Mouse (Mus musculus): ENCODE measurements around the gene Ccdc117.
"Not testable (repeated sequence)": the region's sequence is repeated elsewhere in the genome, so short reads cannot be mapped to it uniquely, and the experiment has no call there.

Gene Ccdc117

GRCm38 (mm10) chr11:5510099-5510391, 31.9 kb downstream of the Ccdc117 start:
- DNase-seq (ENCODE audit: low spot score in 2 of 2) = no peak

- no peak for DNase-seq (ENCODE audit: low spot score in 2 of 2)
Observed at GRCm38 (mm10) chr11:5509215-5510098, 32.5 kb downstream of the Ccdc117 start.

GRCm38 (mm10) chr11:5505856-5506575, 36.0 kb downstream of the Ccdc117 start:
- no peak for DNase-seq (ENCODE audit: low spot score in 2 of 2)

- DNase-seq (ENCODE audit: low spot score in 2 of 2) = no peak
Observed at GRCm38 (mm10) chr11:5502351-5503051, 39.5 kb downstream of the Ccdc117 start.

GRCm38 (mm10) chr11:5500903-5501741, 40.9 kb downstream of the Ccdc117 start:
- no peak for DNase-seq (ENCODE audit: low spot score in 2 of 2)

DNA sequence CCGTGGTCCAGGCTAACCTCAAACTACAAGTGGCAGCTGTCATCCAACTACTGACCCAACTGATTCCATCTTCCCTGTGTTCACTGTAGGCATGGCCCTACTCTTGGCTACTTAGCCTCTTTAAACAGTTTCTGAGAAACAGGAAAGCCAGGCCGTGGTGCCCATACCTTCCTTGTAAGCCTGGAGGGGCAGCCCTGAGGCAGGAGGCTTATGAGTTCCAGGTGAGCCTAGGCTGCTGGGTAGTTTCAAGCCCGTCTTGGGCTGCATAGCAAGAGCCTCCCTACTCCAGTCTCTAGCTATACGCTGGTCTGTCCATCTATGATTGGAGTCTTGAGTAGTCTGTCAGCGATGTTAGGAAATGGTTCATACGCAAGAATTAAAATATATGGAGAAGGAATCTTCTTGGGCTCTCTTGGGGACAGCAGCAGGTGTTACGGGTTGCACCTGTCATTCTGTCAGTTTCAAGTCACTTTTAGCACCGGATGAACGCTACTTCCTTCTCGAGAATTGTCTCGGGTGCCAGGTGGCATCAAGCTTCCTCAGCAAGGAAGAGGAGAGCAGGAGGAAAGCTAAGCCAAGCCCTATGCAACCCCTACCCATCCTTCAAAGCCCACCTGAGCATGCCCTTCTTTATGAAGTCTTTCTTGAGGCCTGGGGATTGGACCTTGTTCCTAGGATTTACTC, 41.9 kb downstream of the Ccdc117 start:
- no peak for DNase-seq (ENCODE audit: low spot score in 2 of 2)

DNA sequence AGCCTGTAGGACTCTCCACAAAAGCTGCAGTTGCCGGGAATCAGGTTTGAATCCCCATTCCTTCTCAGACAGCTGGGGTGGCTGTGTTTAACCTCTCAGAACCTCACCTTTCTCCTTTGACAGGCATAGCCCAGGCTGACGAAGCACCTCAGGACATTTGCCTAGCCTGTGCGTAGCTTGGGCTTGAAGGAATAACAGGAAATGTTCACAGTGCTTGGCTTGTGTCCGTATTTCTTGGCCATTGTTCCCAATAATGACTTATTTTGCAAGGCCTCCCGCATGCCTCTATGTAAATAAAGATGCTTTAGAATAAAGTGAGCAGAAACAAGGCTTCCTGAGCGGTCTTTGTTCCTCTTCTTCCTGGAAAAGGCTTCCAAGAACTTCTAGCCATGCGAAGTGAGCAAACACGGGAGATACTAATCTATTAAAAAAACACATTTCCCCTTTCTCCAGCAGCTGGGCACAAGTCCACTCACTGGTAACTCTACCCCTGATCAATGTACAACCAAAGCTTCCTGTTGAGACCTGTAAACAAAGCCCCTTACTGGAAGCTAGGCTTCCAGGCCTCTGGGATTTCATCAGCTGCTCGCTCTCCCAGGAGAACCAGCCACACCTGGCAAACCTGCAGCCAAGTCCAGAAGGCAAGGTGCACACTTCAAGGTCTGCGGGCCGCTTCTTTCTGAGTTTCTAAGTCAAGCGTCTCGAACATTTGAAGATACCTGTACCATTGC, 42.9 kb downstream of the Ccdc117 start:
- DNase-seq (ENCODE audit: low spot score in 2 of 2) = no peak

- DNase-seq (ENCODE audit: low spot score in 2 of 2) = no peak
Observed at GRCm38 (mm10) chr11:5498422-5498821, 43.6 kb downstream of the Ccdc117 start.

- DNase-seq (ENCODE audit: low spot score in 2 of 2) = no peak
Observed at GRCm38 (mm10) chr11:5496559-5497248, 45.3 kb downstream of the Ccdc117 start.

- no peak for DNase-seq (ENCODE audit: low spot score in 2 of 2)
Observed at GRCm38 (mm10) chr11:5495906-5496305, 46.1 kb downstream of the Ccdc117 start.

DNA sequence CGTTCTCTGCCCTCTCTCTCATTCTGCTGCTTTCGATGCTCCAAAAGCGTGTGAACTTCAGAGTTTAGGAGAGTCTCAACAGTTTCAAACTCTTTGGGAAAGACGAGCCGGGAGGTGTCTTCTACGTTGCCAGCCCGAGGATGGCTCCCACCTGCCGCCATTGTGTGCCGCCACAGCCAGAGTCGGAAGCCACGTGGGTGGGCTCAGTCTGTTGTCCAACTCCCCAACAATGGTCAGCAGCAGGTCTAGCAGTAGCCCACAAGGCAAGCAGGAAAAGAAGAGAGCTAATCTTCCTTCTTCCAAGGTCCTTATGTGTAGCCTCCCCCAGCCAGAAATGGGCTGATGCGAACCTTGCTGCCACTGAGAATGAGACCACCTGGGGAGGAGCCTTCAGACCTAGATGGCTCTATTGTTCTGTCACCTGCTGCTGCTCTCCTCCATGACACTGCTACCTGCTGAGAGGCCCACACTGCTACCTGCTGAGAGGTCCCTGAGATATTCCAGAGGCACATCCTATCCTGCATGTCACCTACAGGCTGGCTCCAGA, 46.6 kb downstream of the Ccdc117 start:
- DNase-seq (ENCODE audit: low spot score in 2 of 2) = no peak

- no peak for DNase-seq (ENCODE audit: low spot score in 2 of 2)
Observed at GRCm38 (mm10) chr11:5493869-5494268, 48.1 kb downstream of the Ccdc117 start.

DNA sequence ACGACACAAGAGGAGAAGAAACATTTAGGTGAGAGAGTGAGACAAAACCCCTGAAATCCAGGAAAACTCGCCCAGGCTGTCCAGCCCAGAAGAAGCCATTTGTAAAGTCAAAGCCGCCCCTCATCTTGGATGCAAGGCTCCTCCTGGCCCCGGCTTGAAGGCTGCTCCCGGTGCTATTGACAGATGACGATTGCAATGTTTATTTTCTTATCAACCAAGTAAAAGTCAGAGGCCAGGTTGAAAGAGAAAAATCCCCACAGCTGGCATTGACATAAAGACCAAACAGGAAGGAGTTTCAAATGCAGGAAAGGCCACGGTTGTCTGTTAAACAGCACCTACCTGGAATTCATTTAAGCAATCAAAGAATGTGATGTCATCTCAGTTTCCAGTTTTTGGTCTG, 50.1 kb downstream of the Ccdc117 start:
- no peak for DNase-seq (ENCODE audit: low spot score in 2 of 2)

GRCm38 (mm10) chr11:5490989-5491656, 50.9 kb downstream of the Ccdc117 start:
- no peak for DNase-seq (ENCODE audit: low spot score in 2 of 2)

DNA sequence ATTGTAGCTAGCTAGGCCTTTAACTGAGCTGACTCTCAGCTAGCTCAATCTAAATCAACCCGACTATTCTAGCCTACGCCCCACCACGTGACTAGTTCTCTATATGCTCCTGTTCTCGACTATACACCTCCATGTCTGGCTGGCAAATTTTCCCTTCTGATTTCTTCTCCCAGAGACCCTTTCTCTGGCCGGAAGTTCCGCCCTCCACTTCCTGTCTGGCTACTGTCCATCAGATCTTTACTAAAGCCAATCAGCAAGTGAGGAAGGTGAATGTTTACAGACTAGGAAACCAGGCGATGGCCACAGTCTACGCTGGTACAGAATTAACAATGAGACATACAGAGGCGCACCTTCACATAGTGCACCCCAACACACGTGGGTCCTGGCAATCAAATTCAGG, 52.6 kb downstream of the Ccdc117 start:
- DNase-seq (ENCODE audit: low spot score in 2 of 2) = not testable (repeated sequence)

- DNase-seq (ENCODE audit: low spot score in 2 of 2) = peak; percentile 89 to 91
Observed at GRCm38 (mm10) chr11:5485193-5486011, 56.6 kb downstream of the Ccdc117 start.

DNA sequence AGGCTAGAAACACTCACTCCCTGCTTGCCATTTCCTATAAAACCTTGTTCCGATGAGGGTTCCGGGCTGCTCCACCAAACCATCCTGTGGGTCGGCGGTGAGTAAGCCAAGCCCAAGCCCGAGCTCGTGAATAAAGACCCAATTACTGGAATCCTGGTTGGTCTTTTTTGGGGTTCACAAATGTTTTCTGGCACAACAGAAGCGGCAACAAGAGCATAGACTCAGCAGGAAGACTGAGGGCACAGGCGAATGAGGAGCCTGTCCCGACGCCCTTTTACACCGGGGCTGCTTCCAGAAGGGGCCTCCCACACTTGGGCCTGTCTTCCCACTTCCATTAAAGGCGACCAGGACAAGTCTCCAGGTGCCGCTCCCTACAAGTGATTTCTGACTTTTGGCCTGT, 59.4 kb downstream of the Ccdc117 start:
- DNase-seq (ENCODE audit: low spot score in 2 of 2) = no peak
